Mouse (Mus musculus) bone marrow, adult 2 months (tissue): Measurements from ENCODE around the gene Gm9747.

Experiments used
- CTCF ChIP-seq: fragments of 200-500 bp; IDR thresholded peaks from 2 replicates; pipeline ENCODE4 v1.5.1; 2011; ENCODE audit warnings: low read length, control low read depth; ENCODE audit not compliant: control insufficient read depth, insufficient read depth
- POLR2A ChIP-seq: fragments of 200-500 bp; IDR thresholded peaks from 2 replicates; pipeline ENCODE4 v1.6.1; 2011; ENCODE audit warnings: low read depth, mild to moderate bottlenecking, control low read depth, low read length, borderline replicate concordance; ENCODE audit not compliant: control insufficient read depth

GRCm38 (mm10) chr1:82243260-82243825 is 10.4 kb downstream of the Gm9747 start:
- TF ChIP-seq POLR2A (no peak), CTCF (no peak)
